Mouse (Mus musculus) limb, embryonic 14.5 days (tissue): ENCODE data around the gene Stim1. TPM values are rescaled to one million over a fixed set of nuclear protein-coding genes. Genes with fewer than 3 reads are reported as not detected.

Experiments
- ATAC-seq: fragments of 200-750 bp; cut with Nextera tagmentation; 2 replicates; pipeline ENCODE4 v1.8.0; 2017; ENCODE audit warnings: low read depth, moderate number of reproducible peaks, moderate TSS enrichment; ENCODE audit not compliant: low FRiP score
- DNase-seq: peaks from one replicate; pipeline ENCODE4 v3.0.0-alpha.2; 2015; ENCODE audit warnings: low spot score
- H3K27ac ChIP-seq: fragments of 300-500 bp; sonication (generic); replicated peaks from 2 replicates; pipeline ENCODE4 v1.5.1; 2014; ENCODE audit warnings: low read depth, mild to moderate bottlenecking, low read length, moderate library complexity, mixed read lengths
- H3K27me3 ChIP-seq: fragments of 300-500 bp; sonication (generic); 2 replicates; pipeline ENCODE4 v1.6.1; 2014; ENCODE audit warnings: low read length, mixed read lengths; ENCODE audit not compliant: control insufficient read depth, insufficient read depth
- H3K36me3 ChIP-seq: fragments of 300-500 bp; sonication (generic); 2 replicates; pipeline ENCODE4 v1.6.1; 2014; ENCODE audit warnings: mild to moderate bottlenecking, low read length, moderate library complexity, mixed read lengths; ENCODE audit not compliant: control insufficient read depth, insufficient read depth
- H3K4me1 ChIP-seq: fragments of 300-500 bp; sonication (generic); 2 replicates; pipeline ENCODE4 v1.6.1; 2014; ENCODE audit warnings: antibody characterized with exemption, low read length, mixed read lengths; ENCODE audit not compliant: control insufficient read depth, insufficient read depth
- H3K4me2 ChIP-seq: fragments of 300-500 bp; sonication (generic); replicated peaks from 2 replicates; pipeline ENCODE4 v1.6.1; 2014; ENCODE audit warnings: low read depth, mild to moderate bottlenecking, low read length, moderate library complexity; ENCODE audit not compliant: severe bottlenecking
- H3K4me3 ChIP-seq: fragments of 300-500 bp; sonication (generic); replicated peaks from 2 replicates; pipeline ENCODE4 v1.5.1; 2014; ENCODE audit warnings: low read length
- H3K9ac ChIP-seq: fragments of 300-500 bp; sonication (generic); 2 replicates; pipeline ENCODE4 v1.6.1; 2014; ENCODE audit warnings: mild to moderate bottlenecking, low read depth, low read length, moderate library complexity; ENCODE audit not compliant: severe bottlenecking
- H3K9me3 ChIP-seq: fragments of 300-500 bp; sonication (generic); 2 replicates; pipeline ENCODE4 v1.6.1; 2016; ENCODE audit warnings: low read length; ENCODE audit not compliant: control insufficient read depth
- POLR2A ChIP-seq: fragments of 200-500 bp; IDR thresholded peaks from 2 replicates; pipeline ENCODE4 v1.8.0; 2012; ENCODE audit warnings: inconsistent platforms, mild to moderate bottlenecking, moderate library complexity, borderline replicate concordance; ENCODE audit not compliant: insufficient read depth, insufficient read length; ENCODE audit errors: extremely low read depth
- WGBS: fragments of 180-500 bp; shearing (Covaris S2); extraction: QIAGEN DNeasy Blood & Tissue Kit; methylation state at CpG from one replicate; pipeline ENCODE4 v1.1.7; 2014; 5-methylcytosine and 5-hydroxymethylcytosine counted together
- polyA plus RNA-seq, 2 experiments: library from polyadenylated mRNA; depleted of rRNA in 1 of 2; stranded (reverse) in 1 of 2; unstranded in 1 of 2; fragments of >200 nt; fragmentation: Nextera tagmentation in 1 of 2; extraction: Ambion mirVana in 1 of 2; gene quantifications; 2 replicates each; pipeline versions ENCODE4 v1.2.1 to v1.2.3; 2012 to 2014

Gene Stim1
- polyA plus RNA-seq, 2 experiments, result 27.7 to 49.1 TPM

DNA sequence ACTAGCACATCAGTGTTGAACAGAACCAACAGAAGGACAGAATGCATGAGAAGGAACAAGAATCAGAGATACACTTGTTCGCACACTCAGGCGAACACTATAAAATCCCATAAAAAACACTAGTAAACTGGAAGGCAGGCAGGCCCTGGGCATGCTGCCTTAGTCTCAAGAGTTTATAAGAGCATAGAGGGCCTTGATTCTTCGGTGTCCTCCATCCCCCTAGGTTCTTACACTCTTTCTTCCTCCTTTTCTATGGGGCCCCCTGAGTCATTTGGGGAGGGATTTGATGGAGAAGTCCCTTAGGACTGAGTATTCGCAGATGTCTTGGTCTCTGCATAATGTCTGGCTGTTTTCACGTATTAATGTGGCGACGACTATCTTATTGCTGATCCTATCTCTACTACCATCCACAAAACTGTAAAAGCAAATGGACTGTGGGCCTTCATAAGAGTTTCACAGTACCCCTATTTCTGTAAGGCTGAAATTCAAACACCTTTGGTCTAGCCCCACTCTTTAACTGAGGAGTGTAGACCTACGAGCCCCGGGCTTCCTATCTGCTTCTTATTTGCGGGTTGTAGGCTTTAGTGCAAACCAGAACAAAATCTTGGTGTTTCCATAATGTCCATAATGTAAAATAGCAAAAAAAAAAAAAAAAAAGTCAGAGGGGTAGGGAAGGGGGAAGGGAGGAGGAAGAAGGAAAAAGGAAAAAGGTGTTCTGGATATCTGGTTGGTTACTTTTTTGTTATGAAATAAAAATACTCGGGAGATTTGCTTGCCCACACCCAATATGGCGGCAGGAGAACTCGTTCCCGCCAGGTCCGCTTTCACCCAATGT, 173.4 kb downstream of the Stim1 start:
- 49% methylated on average over 15 of the region's 15 CpGs for WGBS
- no peak overlapping the region for H3K9ac ChIP-seq
- H3K27me3 ChIP-seq, result no peaks in the 10 kb centered on the region
- peaks cover 17% of the 10 kb centered on the region for H3K36me3 ChIP-seq
- H3K4me2 ChIP-seq, result peak overlapping the region; percentile 39
- no peaks in the 10 kb centered on the region for H3K9me3 ChIP-seq
- peaks cover 12% of the 10 kb centered on the region for H3K4me1 ChIP-seq
- ATAC-seq (no peak), DNase-seq (no peak)
- peak overlapping the region; percentile 85 for H3K4me3 ChIP-seq
- TF ChIP-seq POLR2A, result no peak
- H3K27ac ChIP-seq, result peak overlapping the region; percentile 61; the same call in 1 of the 2 replicates

DNA sequence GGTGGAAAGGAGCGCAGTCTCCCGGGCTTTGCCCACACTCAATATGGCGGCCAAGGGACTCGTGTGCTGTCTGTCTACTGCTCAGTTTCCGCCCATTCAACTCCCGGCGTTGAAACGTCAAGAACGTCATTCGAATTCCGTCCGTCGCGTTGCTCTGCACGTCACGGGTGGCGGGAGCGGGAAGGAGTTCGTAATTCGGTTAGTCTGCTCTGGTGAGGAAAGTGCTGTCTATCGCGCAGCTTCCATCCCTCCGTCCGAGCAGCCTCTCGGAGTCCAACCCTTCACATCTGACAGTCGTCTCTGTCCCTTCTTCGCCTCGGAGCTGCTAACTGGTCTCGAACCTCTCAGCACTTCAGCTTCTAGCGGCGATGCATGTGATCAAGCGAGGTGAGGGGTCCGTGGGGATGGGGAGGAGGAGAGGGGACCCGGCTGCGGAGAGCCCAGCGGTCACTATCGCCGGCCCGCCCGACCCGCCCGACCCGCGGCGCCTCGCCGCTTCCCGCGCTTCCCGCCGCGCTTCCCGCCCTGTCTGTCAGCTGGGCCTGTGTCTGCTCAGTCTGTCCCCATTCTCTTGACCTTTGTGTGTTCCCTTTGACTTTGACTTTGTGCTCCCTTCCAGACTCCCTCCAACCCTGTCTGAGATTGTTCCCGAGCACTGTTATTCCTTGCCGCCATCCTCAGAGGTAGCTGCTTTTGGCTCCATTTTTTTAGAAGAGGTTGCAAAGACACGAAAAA, 174.2 kb downstream of the Stim1 start, which contains the start of gene Rrm1:
Gene Rrm1 (plus strand): TSS at position 39 of the 735 bp plus-strand sequence.
- Histone ChIP-seq H3K27ac (peak within 1 kb of the TSS; percentile 86), H3K4me2 (peak within 1 kb of the TSS; percentile 78), H3K9me3 (no peaks in the 10 kb centered on the region), H3K9ac (peak within 1 kb of the TSS; percentile 92), H3K27me3 (no peaks in the 10 kb centered on the region), H3K4me3 (peak within 1 kb of the TSS; percentile 85), H3K36me3 (peaks cover 24% of the 10 kb centered on the region), H3K4me1 (peaks cover 12% of the 10 kb centered on the region)
- no peak for TF ChIP-seq POLR2A
- WGBS, result under 1% methylated on average over 45 of the region's 56 CpGs
- ATAC-seq (peak; percentile 99), DNase-seq (peak; percentile 98)

DNA sequence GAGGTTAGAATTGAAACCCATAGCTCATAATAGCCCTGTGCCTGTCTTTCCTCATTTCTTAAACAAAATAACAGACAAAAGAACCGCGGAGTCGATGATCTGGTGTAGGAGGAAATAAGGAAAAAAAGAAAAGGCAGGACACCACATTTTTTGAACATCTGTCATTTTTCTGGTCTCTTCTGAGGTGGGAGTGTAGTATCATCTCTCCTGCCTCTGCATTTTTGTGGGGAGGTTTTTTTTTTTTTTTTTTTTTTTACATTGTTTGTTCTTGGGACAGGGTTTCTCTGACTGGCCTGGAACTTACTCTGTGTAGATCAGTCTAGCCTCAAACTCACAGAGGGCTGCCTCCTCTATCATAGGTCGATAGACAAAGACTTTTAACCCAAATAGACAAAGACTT, 174.8 kb downstream of the Stim1 start:
- H3K27ac ChIP-seq, result peak overlapping the region; percentile 86; the same call in 1 of the 2 replicates
- no peak for TF ChIP-seq POLR2A
- peak overlapping the region; percentile 78 for H3K4me2 ChIP-seq
- H3K9ac ChIP-seq, result peak overlapping the region; percentile 92
- no peaks in the 10 kb centered on the region for H3K27me3 ChIP-seq
- DNase-seq (no peak), ATAC-seq (no peak)
- H3K36me3 ChIP-seq, result peaks cover 30% of the 10 kb centered on the region
- H3K4me1 ChIP-seq, result peaks cover 12% of the 10 kb centered on the region
- 6% methylated on average over 4 of the region's 4 CpGs for WGBS
- peak overlapping the region; percentile 85 for H3K4me3 ChIP-seq
- H3K9me3 ChIP-seq, result no peaks in the 10 kb centered on the region

DNA sequence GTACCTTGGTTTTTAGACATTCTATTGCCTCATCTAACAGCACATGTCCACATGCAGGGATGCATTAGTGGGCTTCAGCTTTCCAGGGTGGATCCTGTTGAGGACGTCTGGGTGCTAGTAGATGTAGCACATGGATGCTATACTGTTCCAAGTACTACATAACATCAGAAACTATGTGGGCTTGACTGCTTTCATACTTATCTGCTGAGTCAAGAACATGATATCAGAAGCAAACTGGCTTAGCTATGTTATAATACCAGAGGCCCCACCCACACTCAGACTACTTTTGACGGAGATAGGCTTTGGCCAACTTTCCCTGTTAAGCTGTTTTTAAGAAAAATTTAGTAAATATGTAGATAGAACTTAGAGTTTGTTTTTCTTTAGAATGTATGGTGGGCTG, 176.7 kb downstream of the Stim1 start:
- ATAC-seq, result no peak
- H3K36me3 ChIP-seq, result peaks cover 43% of the 10 kb centered on the region
- no peak overlapping the region for H3K9ac ChIP-seq
- H3K4me1 ChIP-seq, result peaks cover 12% of the 10 kb centered on the region
- WGBS, result 80% methylated on average over 2 of the region's 2 CpGs
- no peak overlapping the region for H3K4me2 ChIP-seq
- no peak for DNase-seq
- H3K27me3 ChIP-seq, result no peaks in the 10 kb centered on the region
- no peak overlapping the region for H3K4me3 ChIP-seq
- H3K27ac ChIP-seq, result no peak overlapping the region
- no peak for TF ChIP-seq POLR2A
- H3K9me3 ChIP-seq, result no peaks in the 10 kb centered on the region

DNA sequence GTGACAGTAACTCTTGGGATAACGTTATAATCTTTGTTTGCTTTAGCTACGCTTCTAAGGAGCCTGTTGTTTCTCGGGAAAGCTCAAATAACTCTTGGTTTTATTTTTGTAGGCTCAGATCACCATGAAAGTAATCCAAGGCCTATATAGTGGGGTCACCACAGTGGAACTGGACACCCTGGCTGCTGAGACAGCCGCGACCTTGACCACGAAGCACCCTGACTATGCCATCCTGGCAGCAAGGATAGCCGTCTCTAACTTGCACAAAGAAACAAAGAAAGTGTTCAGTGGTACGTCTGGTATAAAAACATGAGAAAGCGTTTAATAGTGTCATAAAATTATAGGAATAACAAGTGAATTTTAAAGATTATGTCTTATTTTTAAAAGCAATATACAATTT, 178.8 kb downstream of the Stim1 start:
- Histone ChIP-seq H3K4me1 (peaks cover 12% of the 10 kb centered on the region), H3K4me3 (no peak overlapping the region), H3K36me3 (peaks cover 62% of the 10 kb centered on the region), H3K4me2 (no peak overlapping the region), H3K9me3 (no peaks in the 10 kb centered on the region), H3K27me3 (no peaks in the 10 kb centered on the region), H3K27ac (no peak overlapping the region), H3K9ac (no peak overlapping the region)
- no peak for TF ChIP-seq POLR2A
- WGBS, result 89% methylated on average over 9 of the region's 9 CpGs
- ATAC-seq (no peak), DNase-seq (no peak)
